Mouse (Mus musculus) stomach, embryonic 16.5 days (tissue): ENCODE measurements at regions not wholly inside any gene's neighbourhood (a gene's known extent, or its start where the extent isn't known, plus 50 kb on each side); places are given as distances from the start of the nearest gene placed in this dataset.

Experiments
- ATAC-seq: fragments of 200-750 bp; cut with Nextera tagmentation; 2 replicates; pipeline ENCODE4 v1.8.0; 2017; ENCODE audit warnings: moderate number of reproducible peaks, moderate TSS enrichment; ENCODE audit not compliant: insufficient read depth, low FRiP score
- H3K27ac ChIP-seq: fragments of 300-500 bp; sonication (generic); 2 replicates; pipeline ENCODE4 v1.5.1; 2014; ENCODE audit warnings: low read length
- H3K27me3 ChIP-seq: fragments of 300-500 bp; sonication (generic); 2 replicates; pipeline ENCODE4 v1.6.1; 2014; ENCODE audit warnings: low read length, control low read depth, mixed read lengths; ENCODE audit not compliant: control insufficient read depth, insufficient read depth
- H3K36me3 ChIP-seq: fragments of 300-500 bp; sonication (generic); 2 replicates; pipeline ENCODE4 v1.6.1; 2014; ENCODE audit warnings: low read length; ENCODE audit not compliant: control insufficient read depth, insufficient read depth
- H3K4me1 ChIP-seq: fragments of 300-500 bp; sonication (generic); 2 replicates; pipeline ENCODE4 v1.6.1; 2014; ENCODE audit warnings: low read length, control low read depth, mixed read lengths; ENCODE audit not compliant: control insufficient read depth, insufficient read depth
- H3K4me2 ChIP-seq: fragments of 300-500 bp; sonication (generic); 2 replicates; pipeline ENCODE4 v1.6.1; 2014; ENCODE audit warnings: low read depth, low read length, mixed read lengths
- H3K4me3 ChIP-seq: fragments of 300-500 bp; sonication (generic); replicated peaks from 2 replicates; pipeline ENCODE4 v1.5.1; 2014; ENCODE audit warnings: mild to moderate bottlenecking, low read length
- H3K9ac ChIP-seq: fragments of 300-500 bp; sonication (generic); 2 replicates; pipeline ENCODE4 v1.6.1; 2014; ENCODE audit warnings: low read length
- H3K9me3 ChIP-seq: fragments of 300-500 bp; sonication (generic); replicated peaks from 2 replicates; pipeline ENCODE4 v1.6.1; 2016; ENCODE audit warnings: low read length, control low read depth; ENCODE audit not compliant: control insufficient read depth
- WGBS: fragments of 180-500 bp; shearing (Covaris S2); extraction: QIAGEN DNeasy Blood & Tissue Kit; methylation state at CpG from one replicate; pipeline ENCODE4 v1.1.7; 2014; 5-methylcytosine and 5-hydroxymethylcytosine counted together

- no peak overlapping the region for H3K27ac ChIP-seq
- H3K9me3 ChIP-seq = no peaks in the 10 kb centered on the region
- H3K4me1 ChIP-seq = no peaks in the 10 kb centered on the region
- ATAC-seq = no peak
- H3K27me3 ChIP-seq = no peaks in the 10 kb centered on the region
- H3K4me3 ChIP-seq = no peak overlapping the region
- no peak overlapping the region for H3K9ac ChIP-seq
- WGBS = 69% methylated on average over 3 of the region's 3 CpGs
- no peaks in the 10 kb centered on the region for H3K36me3 ChIP-seq
- H3K4me2 ChIP-seq = no peak overlapping the region
Measured at GRCm38 (mm10) chr15:31987291-31987690, 189.8 kb upstream of the Tas2r119 start.

GRCm38 (mm10) chr15:31989093-31989492 lies 188.0 kb upstream of the Tas2r119 start:
- no peaks in the 10 kb centered on the region for H3K4me1 ChIP-seq
- no peak overlapping the region for H3K4me2 ChIP-seq
- no peak overlapping the region for H3K27ac ChIP-seq
- no peaks in the 10 kb centered on the region for H3K36me3 ChIP-seq
- no peaks in the 10 kb centered on the region for H3K27me3 ChIP-seq
- H3K9me3 ChIP-seq = no peaks in the 10 kb centered on the region
- H3K4me3 ChIP-seq = no peak overlapping the region
- ATAC-seq = no peak
- 70% methylated on average over 2 of the region's 2 CpGs for WGBS
- H3K9ac ChIP-seq = no peak overlapping the region

- WGBS = 75% methylated on average over 6 of the region's 6 CpGs
- Histone ChIP-seq H3K36me3 (no peaks in the 10 kb centered on the region), H3K27me3 (no peaks in the 10 kb centered on the region), H3K9ac (no peak overlapping the region), H3K4me2 (no peak overlapping the region), H3K4me3 (no peak overlapping the region), H3K4me1 (no peaks in the 10 kb centered on the region), H3K27ac (no peak overlapping the region), H3K9me3 (no peaks in the 10 kb centered on the region)
- no peak for ATAC-seq
Measured at GRCm38 (mm10) chr15:31989593-31990290, 187.3 kb upstream of the Tas2r119 start.

GRCm38 (mm10) chr15:31997996-31998395 lies 179.1 kb upstream of the Tas2r119 start:
- Histone ChIP-seq H3K4me1 (no peaks in the 10 kb centered on the region), H3K27me3 (no peaks in the 10 kb centered on the region), H3K4me2 (no peak overlapping the region), H3K4me3 (no peak overlapping the region), H3K9ac (no peak overlapping the region), H3K27ac (no peak overlapping the region), H3K9me3 (no peaks in the 10 kb centered on the region), H3K36me3 (no peaks in the 10 kb centered on the region)
- 86% methylated on average over 2 of the region's 2 CpGs for WGBS
- no peak for ATAC-seq

GRCm38 (mm10) chr15:31999553-31999952 lies 177.5 kb upstream of the Tas2r119 start:
- no peaks in the 10 kb centered on the region for H3K27me3 ChIP-seq
- no peak overlapping the region for H3K27ac ChIP-seq
- 75% methylated on average over 5 of the region's 5 CpGs for WGBS
- H3K36me3 ChIP-seq = no peaks in the 10 kb centered on the region
- ATAC-seq = no peak
- H3K9ac ChIP-seq = no peak overlapping the region
- H3K9me3 ChIP-seq = no peaks in the 10 kb centered on the region
- H3K4me3 ChIP-seq = no peak overlapping the region
- H3K4me1 ChIP-seq = no peaks in the 10 kb centered on the region
- H3K4me2 ChIP-seq = no peak overlapping the region

- ATAC-seq = no peak
Measured at GRCm38 (mm10) chr15:32002950-32003422, 174.1 kb upstream of the Tas2r119 start.

GRCm38 (mm10) chr15:32003489-32003888 lies 173.6 kb upstream of the Tas2r119 start:
- no peaks in the 10 kb centered on the region for H3K4me1 ChIP-seq
- H3K9ac ChIP-seq = no peak overlapping the region
- WGBS = 17% methylated on average over 6 of the region's 6 CpGs
- no peaks in the 10 kb centered on the region for H3K36me3 ChIP-seq
- H3K27ac ChIP-seq = no peak overlapping the region
- H3K4me2 ChIP-seq = no peak overlapping the region
- no peak for ATAC-seq
- H3K9me3 ChIP-seq = no peaks in the 10 kb centered on the region
- no peaks in the 10 kb centered on the region for H3K27me3 ChIP-seq
- H3K4me3 ChIP-seq = no peak overlapping the region

More at GRCm38 (mm10) chr15:32002950-32003422, 174.1 kb upstream of the Tas2r119 start:
- H3K4me2 ChIP-seq = no peak overlapping the region
- no peak overlapping the region for H3K27ac ChIP-seq
- no peaks in the 10 kb centered on the region for H3K4me1 ChIP-seq
- no peaks in the 10 kb centered on the region for H3K27me3 ChIP-seq
- no peaks in the 10 kb centered on the region for H3K9me3 ChIP-seq
- WGBS = 57% methylated on average over 2 of the region's 2 CpGs
- no peak overlapping the region for H3K4me3 ChIP-seq
- H3K36me3 ChIP-seq = no peaks in the 10 kb centered on the region
- H3K9ac ChIP-seq = no peak overlapping the region

- 24% methylated on average over 5 of the region's 5 CpGs for WGBS
- ATAC-seq = no peak
- Histone ChIP-seq H3K4me2 (no peak overlapping the region), H3K4me1 (no peaks in the 10 kb centered on the region), H3K36me3 (no peaks in the 10 kb centered on the region), H3K9ac (no peak overlapping the region), H3K4me3 (no peak overlapping the region), H3K9me3 (no peaks in the 10 kb centered on the region), H3K27me3 (no peaks in the 10 kb centered on the region), H3K27ac (no peak overlapping the region)
Measured at GRCm38 (mm10) chr15:32005986-32006385, 171.1 kb upstream of the Tas2r119 start.

GRCm38 (mm10) chr15:32009818-32010217 lies 167.3 kb upstream of the Tas2r119 start:
- no peaks in the 10 kb centered on the region for H3K9me3 ChIP-seq
- no peak overlapping the region for H3K4me2 ChIP-seq
- no peak overlapping the region for H3K4me3 ChIP-seq
- H3K27me3 ChIP-seq = no peaks in the 10 kb centered on the region
- no peak overlapping the region for H3K27ac ChIP-seq
- H3K36me3 ChIP-seq = no peaks in the 10 kb centered on the region
- WGBS = 80% methylated on average over 3 of the region's 3 CpGs
- H3K4me1 ChIP-seq = no peaks in the 10 kb centered on the region
- no peak overlapping the region for H3K9ac ChIP-seq
- no peak for ATAC-seq
